Mouse (Mus musculus) kidney, embryonic 15.5 days (tissue): Measurements from ENCODE around the gene Neurod2. TPM values are rescaled to one million over a fixed set of nuclear protein-coding genes. Genes with fewer than 3 reads are reported as not detected.
A peak's percentile ranks its signal among the peaks of the same experiment; 100 is the strongest.

Experiments used
- ATAC-seq: fragments of 200-750 bp; cut with Nextera tagmentation; replicated peaks from 2 replicates; pipeline ENCODE4 v1.8.0; 2017; ENCODE audit warnings: moderate TSS enrichment; ENCODE audit not compliant: low FRiP score
- H3K27ac ChIP-seq: fragments of 300-500 bp; sonication (generic); 2 replicates; pipeline ENCODE4 v1.5.1; 2015; ENCODE audit warnings: mild to moderate bottlenecking, inconsistent platforms
- H3K27me3 ChIP-seq: fragments of 300-500 bp; sonication (generic); 2 replicates; pipeline ENCODE4 v1.6.1; 2015; ENCODE audit warnings: inconsistent platforms
- H3K36me3 ChIP-seq: fragments of 300-500 bp; sonication (generic); 2 replicates; pipeline ENCODE4 v1.6.1; 2015; ENCODE audit warnings: inconsistent platforms
- H3K4me1 ChIP-seq: fragments of 300-500 bp; sonication (generic); 2 replicates; pipeline ENCODE4 v1.6.1; 2015; ENCODE audit warnings: inconsistent platforms
- H3K4me2 ChIP-seq: fragments of 300-500 bp; sonication (generic); 2 replicates; pipeline ENCODE4 v1.6.1; 2015; ENCODE audit warnings: moderate library complexity, mild to moderate bottlenecking, inconsistent platforms
- H3K4me3 ChIP-seq: fragments of 300-500 bp; sonication (generic); replicated peaks from 2 replicates; pipeline ENCODE4 v1.5.1; 2015; ENCODE audit warnings: mild to moderate bottlenecking, inconsistent platforms
- H3K9ac ChIP-seq: fragments of 300-500 bp; sonication (generic); 2 replicates; pipeline ENCODE4 v1.6.1; 2015; ENCODE audit warnings: mild to moderate bottlenecking, inconsistent platforms
- H3K9me3 ChIP-seq: fragments of 300-500 bp; sonication (generic); replicated peaks from 2 replicates; pipeline ENCODE4 v1.6.1; 2016; ENCODE audit warnings: inconsistent platforms
- WGBS: fragments of 180-500 bp; shearing (Covaris S2); methylation state at CpG from one replicate; pipeline ENCODE4 v1.1.7; 2015; ENCODE audit warnings: mixed read lengths; 5-methylcytosine and 5-hydroxymethylcytosine counted together
- polyA plus RNA-seq: library from polyadenylated mRNA; unstranded; fragments of >200 nt; fragmentation: Nextera tagmentation; extraction: Ambion mirVana; gene quantifications from 2 replicates; pipeline ENCODE4 v1.2.1, GENCODE M21; 2015

The Neurod2 gene
- polyA plus RNA-seq, 1 experiment from 2014 or later: not detected

DNA sequence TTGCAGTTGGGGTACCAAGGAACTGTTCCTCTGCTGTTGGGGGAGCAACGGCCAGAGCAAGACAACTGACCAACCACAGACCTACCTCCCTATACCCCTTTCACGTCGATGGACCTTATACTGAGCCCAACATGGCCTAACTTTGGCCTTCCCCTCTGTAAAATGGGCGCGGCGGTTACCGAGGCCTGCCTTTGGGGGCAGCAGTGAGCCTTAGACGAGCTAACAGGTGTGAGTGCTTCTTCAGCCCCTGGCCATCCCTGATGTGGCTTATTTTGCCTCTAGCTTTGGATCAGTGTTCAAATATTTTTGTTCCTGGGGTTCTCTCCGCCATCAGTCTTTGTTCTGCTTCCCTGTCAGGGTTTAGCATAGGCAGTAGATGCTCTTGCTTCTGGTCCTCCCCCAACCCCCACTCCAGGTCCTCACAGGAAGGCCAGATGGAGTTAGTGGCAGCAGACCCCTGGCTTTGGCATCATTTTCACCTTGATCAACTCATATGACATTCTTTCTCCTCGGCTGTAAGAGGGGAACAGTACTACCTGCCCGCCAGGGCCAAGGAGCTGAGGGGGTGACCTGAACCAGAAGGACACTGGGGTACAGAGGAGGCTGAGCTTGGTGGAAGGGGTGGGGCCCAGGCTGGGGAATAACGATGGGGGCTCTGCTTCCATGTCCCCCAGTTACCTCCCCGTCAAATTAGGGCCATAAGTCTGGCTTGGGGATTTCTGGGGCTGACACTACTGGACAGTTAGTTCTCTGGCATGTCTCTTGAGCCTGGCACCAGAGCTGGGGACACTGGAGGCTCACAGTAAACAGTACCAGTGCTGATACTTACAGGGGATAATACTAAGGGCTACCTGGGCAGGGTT, 7.0 kb upstream of the Neurod2 start:
- Histone ChIP-seq H3K4me2 (no peak overlapping the region), H3K4me1 (peaks cover 34% of the 10 kb centered on the region), H3K9ac (no peak overlapping the region), H3K27me3 (peaks cover 98% of the 10 kb centered on the region), H3K9me3 (no peaks in the 10 kb centered on the region), H3K27ac (no peak overlapping the region), H3K36me3 (no peaks in the 10 kb centered on the region), H3K4me3 (no peak overlapping the region)
- ATAC-seq: no peak
- 16% methylated on average over 13 of the region's 13 CpGs for WGBS

DNA sequence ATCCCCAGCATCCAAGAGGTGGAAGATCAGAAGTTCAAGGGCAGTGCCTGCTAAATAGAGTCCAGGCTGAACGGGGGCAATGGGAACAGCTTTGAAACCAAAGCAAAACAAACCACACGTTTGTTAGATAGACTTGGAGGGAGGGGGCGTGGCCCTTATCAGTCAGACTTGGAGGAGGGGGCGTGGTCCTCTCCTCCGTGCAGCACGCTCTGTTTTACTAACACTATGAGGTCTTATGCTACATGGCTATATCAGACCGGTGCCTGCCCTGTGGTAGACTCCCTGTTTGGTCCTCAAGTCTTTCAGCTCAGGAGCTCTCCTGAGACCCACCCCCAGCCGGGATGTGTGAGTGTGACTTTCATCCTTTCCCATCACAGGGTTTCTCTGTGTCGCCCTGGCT, 5.8 kb upstream of the Neurod2 start:
- Histone ChIP-seq H3K36me3 (no peaks in the 10 kb centered on the region), H3K4me1 (peaks cover 32% of the 10 kb centered on the region), H3K4me2 (no peak overlapping the region), H3K9me3 (no peaks in the 10 kb centered on the region), H3K4me3 (no peak overlapping the region), H3K27ac (no peak overlapping the region), H3K9ac (no peak overlapping the region), H3K27me3 (peaks cover 100% of the 10 kb centered on the region)
- ATAC-seq: no peak
- WGBS: 5% methylated on average over 9 of the region's 9 CpGs

DNA sequence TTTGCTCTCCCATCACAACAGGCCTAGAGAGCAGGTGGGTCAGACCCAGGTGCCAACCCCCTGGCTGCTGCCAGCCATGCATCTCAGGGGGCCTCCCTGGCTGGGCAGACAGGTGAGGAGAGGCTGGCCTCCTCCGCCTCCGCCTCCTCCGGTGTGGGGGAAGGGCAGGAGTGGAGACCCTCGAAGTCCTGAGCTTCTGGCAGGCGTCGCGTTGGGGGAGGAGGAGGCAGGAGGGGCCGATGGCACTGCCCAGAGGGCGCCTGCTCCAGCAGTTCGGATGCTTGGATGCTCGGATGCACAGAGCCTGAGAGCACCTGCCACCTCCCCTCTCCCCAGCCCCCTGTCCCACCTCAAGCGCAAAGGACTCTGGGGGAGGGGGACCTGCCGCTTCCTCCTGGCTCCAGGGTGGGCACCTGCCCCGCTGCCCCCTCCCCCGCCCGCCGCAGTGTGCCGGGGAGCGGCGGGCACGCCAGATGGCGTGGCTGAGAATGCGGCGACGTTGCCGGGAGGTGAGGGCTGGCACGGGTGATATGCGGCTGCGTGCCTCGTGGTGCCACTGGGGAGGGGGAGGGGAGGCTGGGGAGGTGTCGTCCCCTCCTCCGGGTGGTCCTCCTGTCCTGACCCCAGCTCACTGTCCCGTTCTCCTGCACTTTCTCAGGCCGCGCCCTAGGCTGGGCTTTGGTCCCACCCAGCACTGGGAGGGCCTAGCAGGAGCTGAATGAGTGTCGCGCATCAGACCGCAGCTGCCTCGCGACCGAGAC, 4.7 kb upstream of the Neurod2 start:
- H3K4me3 ChIP-seq: peak overlapping the region; percentile 32

DNA sequence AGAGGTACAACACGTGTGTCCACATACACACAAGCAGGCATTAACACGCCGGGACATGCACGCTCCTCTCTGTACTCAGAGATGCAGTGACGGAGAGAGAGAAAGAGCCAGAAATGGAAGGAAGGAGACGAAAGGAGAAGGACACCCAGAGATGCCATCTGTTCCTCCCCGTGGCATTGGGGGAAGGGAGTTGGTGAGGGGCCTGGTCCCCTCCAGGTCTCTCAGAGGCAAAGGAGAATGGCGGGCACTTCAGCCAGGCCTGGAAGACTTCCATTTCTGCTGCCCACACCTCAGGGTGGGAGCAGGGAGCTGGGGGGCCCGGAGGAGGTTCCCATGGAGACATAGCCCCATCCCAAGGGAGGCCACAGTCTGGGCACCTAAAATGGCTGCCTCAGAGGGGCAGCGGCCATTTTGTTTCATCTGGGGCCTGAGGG, 3.8 kb upstream of the Neurod2 start:
- WGBS: 80% methylated on average over 10 of the region's 10 CpGs
- H3K4me3 ChIP-seq: no peak overlapping the region
- H3K9ac ChIP-seq: no peak overlapping the region
- H3K4me2 ChIP-seq: no peak overlapping the region
- no peaks in the 10 kb centered on the region for H3K9me3 ChIP-seq
- no peak for ATAC-seq
- H3K4me1 ChIP-seq: peaks cover 23% of the 10 kb centered on the region
- no peak overlapping the region for H3K27ac ChIP-seq
- no peaks in the 10 kb centered on the region for H3K36me3 ChIP-seq
- H3K27me3 ChIP-seq: peaks cover 100% of the 10 kb centered on the region

More for the DNA sequence above, 4.7 kb upstream of the Neurod2 start:
- peak; percentile 41; the same call in 1 of the 2 replicates for ATAC-seq
- H3K27ac ChIP-seq: no peak overlapping the region
- H3K27me3 ChIP-seq: peaks cover 100% of the 10 kb centered on the region
- peaks cover 23% of the 10 kb centered on the region for H3K4me1 ChIP-seq
- peak overlapping the region; percentile 58 for H3K4me2 ChIP-seq
- no peaks in the 10 kb centered on the region for H3K36me3 ChIP-seq
- 3% methylated on average over 31 of the region's 41 CpGs for WGBS
- no peak overlapping the region; the same call in 1 of the 2 replicates for H3K9ac ChIP-seq
- H3K9me3 ChIP-seq: no peaks in the 10 kb centered on the region

DNA sequence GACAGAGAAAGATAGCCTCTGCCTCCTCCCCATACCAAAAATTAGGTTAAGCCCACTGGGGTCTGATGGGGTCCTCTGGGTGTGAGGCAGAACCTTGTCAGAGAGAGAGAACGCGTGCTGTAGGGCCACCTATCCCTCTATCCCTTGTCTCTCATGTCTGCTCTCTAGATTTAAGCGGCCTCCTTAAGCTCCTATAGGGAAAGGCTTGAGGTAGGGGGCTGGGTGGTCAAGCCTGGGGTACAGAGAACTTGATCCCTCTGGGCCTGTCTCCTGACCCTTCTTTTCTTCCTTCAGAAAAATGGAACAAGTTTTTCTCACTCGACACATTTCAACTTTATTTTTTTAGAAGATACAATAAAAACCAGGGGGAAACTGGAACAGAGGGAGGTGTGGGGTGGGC, 3.4 kb upstream of the Neurod2 start:
- Histone ChIP-seq H3K4me3 (no peak overlapping the region), H3K36me3 (no peaks in the 10 kb centered on the region), H3K9me3 (no peaks in the 10 kb centered on the region), H3K27me3 (peaks cover 100% of the 10 kb centered on the region), H3K27ac (no peak overlapping the region), H3K4me1 (peaks cover 25% of the 10 kb centered on the region), H3K4me2 (no peak overlapping the region), H3K9ac (no peak overlapping the region)
- ATAC-seq: no peak
- WGBS: 73% methylated on average over 4 of the region's 4 CpGs

DNA sequence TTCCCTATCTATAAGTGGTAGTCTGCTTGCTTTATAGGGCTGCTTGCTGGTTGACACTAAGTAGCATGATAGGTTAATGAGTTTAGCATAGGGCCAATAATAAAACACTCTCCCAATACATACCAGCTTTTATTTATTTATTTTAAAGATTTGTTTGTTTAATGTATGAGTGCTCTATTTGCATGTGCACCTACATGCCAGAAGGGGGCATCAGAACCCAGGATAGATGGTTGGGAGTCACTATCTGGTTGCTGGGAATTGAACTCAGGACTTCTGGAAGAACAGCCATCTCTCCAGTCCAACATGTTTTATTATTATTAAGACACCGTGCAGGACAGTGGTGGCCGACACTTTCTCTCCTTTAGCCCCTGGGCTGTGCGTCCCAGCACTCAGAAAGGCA, 2.7 kb upstream of the Neurod2 start:
- 81% methylated on average over 3 of the region's 3 CpGs for whole genome bisulfite sequencing
- no peak overlapping the region for H3K4me3 ChIP-seq
- H3K9me3 ChIP-seq: no peaks in the 10 kb centered on the region
- H3K9ac ChIP-seq: no peak overlapping the region
- no peaks in the 10 kb centered on the region for H3K36me3 ChIP-seq
- H3K4me2 ChIP-seq: no peak overlapping the region
- no peak overlapping the region for H3K27ac ChIP-seq
- no peak for ATAC-seq
- H3K4me1 ChIP-seq: peaks cover 31% of the 10 kb centered on the region
- H3K27me3 ChIP-seq: peaks cover 100% of the 10 kb centered on the region

DNA sequence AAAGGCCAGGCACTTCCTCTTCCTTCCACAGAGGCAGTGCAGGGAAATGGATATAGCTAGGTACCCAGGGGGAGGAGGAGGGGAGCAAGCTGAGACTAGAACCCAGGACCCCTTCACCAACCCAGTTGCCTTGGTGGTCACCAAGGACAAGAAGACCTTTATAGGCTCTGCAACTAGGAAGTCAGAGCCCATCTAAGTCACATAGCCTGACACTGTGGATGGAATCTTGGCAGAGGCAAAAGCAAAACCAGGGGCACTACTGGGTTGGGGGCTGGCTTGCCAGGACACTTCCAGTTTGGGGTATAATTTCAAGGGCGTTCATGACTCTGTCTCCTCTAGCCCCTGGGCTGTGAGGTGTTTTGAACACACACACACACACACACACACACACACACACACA, 2.0 kb upstream of the Neurod2 start:
- Histone ChIP-seq H3K4me1 (peaks cover 37% of the 10 kb centered on the region), H3K36me3 (no peaks in the 10 kb centered on the region), H3K4me3 (no peak overlapping the region), H3K9ac (no peak overlapping the region), H3K27ac (no peak overlapping the region), H3K27me3 (peaks cover 100% of the 10 kb centered on the region), H3K9me3 (no peaks in the 10 kb centered on the region), H3K4me2 (no peak overlapping the region)
- no peak for ATAC-seq
- 50% methylated on average over 1 of the region's 1 CpGs for WGBS

DNA sequence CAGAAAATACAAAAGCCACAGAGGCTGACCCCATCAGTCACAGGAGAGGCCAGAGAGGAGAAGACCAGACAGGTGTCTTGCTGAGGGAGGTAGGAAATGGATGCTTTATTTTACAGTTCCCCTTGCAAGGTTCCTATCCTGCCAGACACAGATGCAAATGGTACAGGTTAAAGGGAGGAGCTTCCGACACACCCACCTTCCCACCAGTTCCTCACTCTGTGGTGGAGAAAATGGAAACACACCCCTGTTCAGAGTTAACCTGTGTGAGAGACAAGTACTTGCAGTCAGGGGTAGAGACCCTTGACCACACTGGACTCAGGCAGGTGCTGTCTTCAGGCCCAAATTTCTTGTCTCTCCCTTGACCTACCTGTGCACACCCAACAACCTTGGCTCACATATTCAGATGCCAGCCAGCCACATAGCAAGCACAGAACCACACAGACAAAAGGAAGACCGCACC, 1.3 kb upstream of the Neurod2 start:
- H3K4me2 ChIP-seq: no peak overlapping the region
- no peak for ATAC-seq
- H3K27ac ChIP-seq: no peak overlapping the region
- H3K9ac ChIP-seq: no peak overlapping the region
- no peaks in the 10 kb centered on the region for H3K36me3 ChIP-seq
- H3K4me3 ChIP-seq: no peak overlapping the region
- H3K9me3 ChIP-seq: no peaks in the 10 kb centered on the region
- peaks cover 100% of the 10 kb centered on the region for H3K27me3 ChIP-seq
- 57% methylated on average over 2 of the region's 2 CpGs for WGBS
- peaks cover 37% of the 10 kb centered on the region for H3K4me1 ChIP-seq

DNA sequence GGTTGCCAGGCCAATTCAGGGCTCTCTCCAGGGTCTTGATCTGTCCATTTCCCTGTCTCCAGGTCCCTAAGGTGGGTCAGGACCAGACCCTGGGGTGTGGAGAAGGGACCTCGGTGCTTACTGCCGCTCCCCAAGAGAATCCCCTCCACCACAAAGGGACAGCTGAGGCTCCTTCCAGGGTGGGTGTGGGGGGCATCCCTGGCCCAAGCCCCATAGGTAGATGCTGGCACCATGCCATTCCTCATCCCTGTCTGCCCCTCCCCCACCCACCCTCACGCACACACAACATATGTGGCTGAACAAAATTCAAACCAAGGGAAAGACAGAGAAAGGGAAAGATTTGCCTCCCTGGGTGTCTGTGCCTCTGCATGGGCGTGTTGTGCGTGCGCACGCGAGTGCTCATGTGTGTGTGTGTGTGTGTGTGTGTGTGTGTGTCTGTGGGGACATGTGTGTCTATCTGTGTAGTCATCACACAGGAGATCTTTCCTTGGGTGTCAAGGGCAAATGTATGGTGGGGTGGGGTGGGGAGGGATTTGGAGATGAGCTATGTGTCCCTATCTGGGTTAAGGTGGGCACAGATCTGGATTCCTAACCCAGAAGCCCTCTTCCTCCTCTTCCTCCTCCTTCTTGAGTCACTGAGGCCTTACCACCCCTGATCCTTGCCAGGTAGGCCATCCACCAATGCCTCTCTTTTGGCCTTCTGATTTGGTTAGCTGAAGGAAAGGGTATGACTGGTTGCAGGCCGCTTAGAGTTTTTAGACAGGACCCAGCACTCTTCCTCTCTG, 704 bp upstream of the Neurod2 start:
- H3K27me3 ChIP-seq: peaks cover 100% of the 10 kb centered on the region
- H3K9ac ChIP-seq: no peak overlapping the region
- H3K27ac ChIP-seq: no peak overlapping the region
- ATAC-seq: no peak
- 31% methylated on average over 9 of the region's 9 CpGs for WGBS
- H3K4me1 ChIP-seq: peaks cover 37% of the 10 kb centered on the region
- H3K36me3 ChIP-seq: no peaks in the 10 kb centered on the region
- no peak overlapping the region for H3K4me2 ChIP-seq
- no peak overlapping the region for H3K4me3 ChIP-seq
- H3K9me3 ChIP-seq: no peaks in the 10 kb centered on the region

DNA sequence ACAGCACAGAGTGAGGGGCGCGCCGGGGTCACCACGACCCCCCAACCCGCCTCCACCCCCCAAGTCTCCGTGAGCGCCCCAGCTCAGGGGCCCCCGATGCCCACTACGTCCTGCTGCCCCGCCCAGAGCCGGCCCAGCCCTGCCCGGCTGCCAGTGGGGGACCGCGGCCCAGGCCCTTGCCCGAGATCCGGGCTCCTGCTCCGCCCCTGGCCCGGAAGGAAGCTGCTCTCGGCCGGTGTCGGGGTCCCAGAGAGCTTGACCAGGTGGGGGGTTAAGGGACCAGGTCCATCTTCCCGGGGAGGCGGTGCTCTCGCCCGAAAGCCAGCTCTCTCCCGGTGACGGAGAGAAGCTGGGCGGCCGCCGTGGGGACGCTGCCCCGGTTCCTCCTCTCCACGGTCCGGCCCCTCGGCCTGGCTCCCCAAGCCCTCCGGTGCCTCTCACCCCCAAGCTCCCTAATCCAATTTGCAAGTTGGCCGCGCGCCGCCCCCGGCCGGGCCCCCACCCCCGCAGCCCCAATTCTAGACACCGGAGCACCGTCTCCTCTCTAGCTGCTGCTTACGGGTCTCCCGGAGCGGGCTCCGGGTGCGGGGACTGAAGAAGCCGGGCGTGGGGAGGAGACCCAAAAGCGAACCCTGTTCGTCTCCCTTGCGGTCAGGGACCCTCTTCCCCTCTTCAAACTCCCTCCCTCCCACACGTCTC, 928 bp downstream of the Neurod2 start:
- H3K36me3 ChIP-seq: no peaks in the 10 kb centered on the region
- peak overlapping the region; percentile 32 for H3K4me3 ChIP-seq
- H3K9ac ChIP-seq: no peak overlapping the region
- peak overlapping the region; percentile 54 for H3K4me2 ChIP-seq
- H3K9me3 ChIP-seq: no peaks in the 10 kb centered on the region
- no peak overlapping the region for H3K27ac ChIP-seq
- H3K4me1 ChIP-seq: peaks cover 26% of the 10 kb centered on the region
- ATAC-seq: no peak; the same call in 1 of the 2 replicates
- peaks cover 100% of the 10 kb centered on the region for H3K27me3 ChIP-seq
- under 1% methylated on average over 49 of the region's 56 CpGs for WGBS

DNA sequence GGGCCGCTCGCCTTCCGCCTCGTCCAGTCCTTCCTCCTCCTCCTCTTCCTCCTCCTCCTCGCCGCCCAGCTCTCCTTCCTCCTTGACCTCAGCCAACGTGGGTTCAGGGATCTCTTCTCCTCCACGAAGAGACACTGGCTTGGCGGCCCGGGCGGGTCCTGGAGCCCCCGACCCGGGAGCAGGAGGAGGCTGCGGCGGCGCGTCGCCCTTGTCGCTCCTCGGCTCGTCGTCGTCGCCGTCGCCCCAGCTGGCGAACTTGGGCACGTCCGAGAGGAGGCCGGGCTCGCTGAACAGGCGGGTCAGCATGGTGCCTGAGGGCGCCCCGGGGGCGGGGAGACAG, 1.4 kb downstream of the Neurod2 start:
- Histone ChIP-seq H3K27ac (no peak overlapping the region), H3K4me1 (peaks cover 26% of the 10 kb centered on the region), H3K4me3 (peak overlapping the region; percentile 32), H3K9me3 (no peaks in the 10 kb centered on the region), H3K4me2 (peak overlapping the region; percentile 54), H3K9ac (no peak overlapping the region), H3K36me3 (no peaks in the 10 kb centered on the region), H3K27me3 (peaks cover 100% of the 10 kb centered on the region)
- ATAC-seq: no peak
- under 1% methylated on average over 31 of the region's 35 CpGs for WGBS
